Mouse (Mus musculus): ENCODE measurements around the gene Bpifb9b.
"Not testable (repeated sequence)": the region's sequence is repeated elsewhere in the genome, so short reads cannot be mapped to it uniquely, and the experiment has no call there.

Gene Bpifb9b

GRCm38 (mm10) chr2:154306927-154307326 lies at the start of gene Bpifb9b:
TSS of gene Bpifb9b (plus strand) at chr2:154307227.
- not testable (repeated sequence) for DNase-seq (ENCODE audit: low spot score)

GRCm38 (mm10) chr2:154257554-154257953 lies 49.5 kb upstream of the Bpifb9b start, which contains the start of gene Bpifb9a:
TSS of gene Bpifb9a (plus strand) at chr2:154257854.
- DNase-seq (ENCODE audit: low spot score), result not testable (repeated sequence)

- not testable (repeated sequence) for DNase-seq (ENCODE audit: low spot score)
Measured at GRCm38 (mm10) chr2:154264397-154264796, 42.6 kb upstream of the Bpifb9b start.

GRCm38 (mm10) chr2:154291866-154292265 lies 15.2 kb upstream of the Bpifb9b start:
- not testable (repeated sequence) for DNase-seq (ENCODE audit: low spot score)

GRCm38 (mm10) chr2:154292833-154293232 lies 14.2 kb upstream of the Bpifb9b start:
- DNase-seq (ENCODE audit: low spot score), result no peak

GRCm38 (mm10) chr2:154294746-154295145 lies 12.3 kb upstream of the Bpifb9b start:
- peak; percentile 3 for DNase-seq (ENCODE audit: low spot score)

GRCm38 (mm10) chr2:154300496-154300895 lies 6.5 kb upstream of the Bpifb9b start:
- DNase-seq (ENCODE audit: low spot score), result peak; percentile 13

GRCm38 (mm10) chr2:154301763-154302162 lies 5.3 kb upstream of the Bpifb9b start:
- no peak for DNase-seq (ENCODE audit: low spot score)

- not testable (repeated sequence) for DNase-seq (ENCODE audit: low spot score)
Measured at GRCm38 (mm10) chr2:154304604-154305003, 2.4 kb upstream of the Bpifb9b start.

- not testable (repeated sequence) for DNase-seq (ENCODE audit: low spot score)
Measured at GRCm38 (mm10) chr2:154313771-154314170, 6.7 kb downstream of the Bpifb9b start.

- no peak for DNase-seq (ENCODE audit: low spot score)
Measured at GRCm38 (mm10) chr2:154326852-154327251, 19.8 kb downstream of the Bpifb9b start.

GRCm38 (mm10) chr2:154335572-154335971 lies 28.5 kb downstream of the Bpifb9b start:
- no peak for DNase-seq (ENCODE audit: low spot score)

GRCm38 (mm10) chr2:154338161-154338560 lies 31.1 kb downstream of the Bpifb9b start:
- no peak for DNase-seq (ENCODE audit: low spot score)

GRCm38 (mm10) chr2:154339356-154339755 lies 32.3 kb downstream of the Bpifb9b start:
- DNase-seq (ENCODE audit: low spot score), result no peak

GRCm38 (mm10) chr2:154348152-154348551 lies 41.1 kb downstream of the Bpifb9b start:
- no peak for DNase-seq (ENCODE audit: low spot score)

GRCm38 (mm10) chr2:154354000-154354425 lies 47.0 kb downstream of the Bpifb9b start:
- not testable (repeated sequence) for DNase-seq (ENCODE audit: low spot score)

- no peak for DNase-seq (ENCODE audit: low spot score)
Measured at GRCm38 (mm10) chr2:154367510-154367909, 60.5 kb downstream of the Bpifb9b start.
